Mouse (Mus musculus) embryonic facial prominence, embryonic 13.5 days (tissue): ENCODE measurements around the gene Cacna1i. TPM values are rescaled to one million over a fixed set of nuclear protein-coding genes. Genes with fewer than 3 reads are reported as not detected.

ENCODE experiments used
- ATAC-seq: fragments of 200-750 bp; cut with Nextera tagmentation; 2 replicates; pipeline ENCODE4 v1.8.0; 2017; ENCODE audit warnings: low read depth; ENCODE audit not compliant: insufficient number of reproducible peaks, insufficient read depth, low FRiP score, low TSS enrichment
- H3K27ac ChIP-seq: fragments of 300-500 bp; sonication (generic); 2 replicates; pipeline ENCODE4 v1.5.1; 2015; ENCODE audit warnings: moderate library complexity, mild to moderate bottlenecking, inconsistent platforms
- H3K27me3 ChIP-seq: fragments of 300-500 bp; sonication (generic); 2 replicates; pipeline ENCODE4 v1.6.1; 2015; ENCODE audit warnings: mild to moderate bottlenecking, inconsistent platforms
- H3K36me3 ChIP-seq: fragments of 300-500 bp; sonication (generic); 2 replicates; pipeline ENCODE4 v1.6.1; 2015; ENCODE audit warnings: mild to moderate bottlenecking, inconsistent platforms
- H3K4me1 ChIP-seq: fragments of 300-500 bp; sonication (generic); 2 replicates; pipeline ENCODE4 v1.6.1; 2015; ENCODE audit warnings: inconsistent platforms
- H3K4me2 ChIP-seq: fragments of 300-500 bp; sonication (generic); 2 replicates; pipeline ENCODE4 v1.6.1; 2015; ENCODE audit warnings: moderate library complexity, mild to moderate bottlenecking, inconsistent platforms
- H3K4me3 ChIP-seq: fragments of 300-500 bp; sonication (generic); 2 replicates; pipeline ENCODE4 v1.5.1; 2015; ENCODE audit warnings: mild to moderate bottlenecking, inconsistent platforms
- H3K9ac ChIP-seq: fragments of 300-500 bp; sonication (generic); 2 replicates; pipeline ENCODE4 v1.6.1; 2015; ENCODE audit warnings: mild to moderate bottlenecking, inconsistent platforms
- H3K9me3 ChIP-seq: fragments of 300-500 bp; sonication (generic); 2 replicates; pipeline ENCODE4 v1.6.1; 2016; ENCODE audit warnings: inconsistent platforms
- WGBS: fragments of 180-500 bp; shearing (Covaris S2); methylation state at CpG from one replicate; pipeline ENCODE4 v1.1.7; 2015; ENCODE audit warnings: mixed read lengths; 5-methylcytosine and 5-hydroxymethylcytosine counted together
- polyA plus RNA-seq: library from polyadenylated mRNA; unstranded; fragments of >200 nt; fragmentation: Nextera tagmentation; extraction: Ambion mirVana; gene quantifications from 2 replicates; pipeline ENCODE4 v1.2.1, GENCODE M21; 2015

Cacna1i gene
- polyA plus RNA-seq, 1 experiment from 2014 or later: not detected

GRCm38 (mm10) chr15:80413988-80414721, 127.1 kb downstream of the Cacna1i start:
- ATAC-seq: no peak
- Histone ChIP-seq H3K4me2 (no peak overlapping the region), H3K27me3 (no peaks in the 10 kb centered on the region), H3K9me3 (0 out of 2 replicates have a peak, but pooled peaks cover 3% of the 10 kb centered on the region), H3K4me3 (no peak overlapping the region), H3K4me1 (no peaks in the 10 kb centered on the region), H3K27ac (no peak overlapping the region), H3K36me3 (no peaks in the 10 kb centered on the region), H3K9ac (no peak overlapping the region)
- WGBS: 82% methylated on average over 17 of the region's 17 CpGs

- 83% methylated on average over 4 of the region's 4 CpGs for WGBS
- Histone ChIP-seq H3K27ac (no peak overlapping the region), H3K9me3 (0 out of 2 replicates have a peak, but pooled peaks cover 3% of the 10 kb centered on the region), H3K4me3 (no peak overlapping the region), H3K9ac (no peak overlapping the region), H3K27me3 (no peaks in the 10 kb centered on the region), H3K4me2 (no peak overlapping the region), H3K36me3 (no peaks in the 10 kb centered on the region), H3K4me1 (no peaks in the 10 kb centered on the region)
- no peak for ATAC-seq
These were observed 128.1 kb downstream of the Cacna1i start for GRCm38 (mm10) chr15:80415132-80415531.

- Histone ChIP-seq H3K9me3 (no peaks in the 10 kb centered on the region), H3K4me3 (no peak overlapping the region), H3K4me2 (no peak overlapping the region), H3K4me1 (no peaks in the 10 kb centered on the region), H3K27me3 (no peaks in the 10 kb centered on the region), H3K36me3 (no peaks in the 10 kb centered on the region), H3K9ac (no peak overlapping the region), H3K27ac (no peak overlapping the region)
- WGBS: 58% methylated on average over 9 of the region's 9 CpGs
- no peak for ATAC-seq
These were observed 130.0 kb downstream of the Cacna1i start for GRCm38 (mm10) chr15:80417066-80417465.

GRCm38 (mm10) chr15:80418146-80418545, 131.1 kb downstream of the Cacna1i start:
- no peak for ATAC-seq
- Histone ChIP-seq H3K4me3 (no peak overlapping the region), H3K36me3 (no peaks in the 10 kb centered on the region), H3K4me2 (no peak overlapping the region), H3K27ac (no peak overlapping the region), H3K9ac (no peak overlapping the region), H3K27me3 (no peaks in the 10 kb centered on the region), H3K9me3 (no peaks in the 10 kb centered on the region), H3K4me1 (no peaks in the 10 kb centered on the region)
- WGBS: 61% methylated on average over 2 of the region's 2 CpGs

- H3K9me3 ChIP-seq: no peaks in the 10 kb centered on the region
- ATAC-seq: no peak
- WGBS: 78% methylated on average over 11 of the region's 11 CpGs
- H3K4me2 ChIP-seq: no peak overlapping the region
- no peak overlapping the region for H3K9ac ChIP-seq
- no peak overlapping the region for H3K4me3 ChIP-seq
- H3K27ac ChIP-seq: no peak overlapping the region
- H3K27me3 ChIP-seq: no peaks in the 10 kb centered on the region
- no peaks in the 10 kb centered on the region for H3K36me3 ChIP-seq
- H3K4me1 ChIP-seq: no peaks in the 10 kb centered on the region
These were observed 143.3 kb downstream of the Cacna1i start for GRCm38 (mm10) chr15:80430324-80430723.

GRCm38 (mm10) chr15:80436961-80437360, 149.9 kb downstream of the Cacna1i start:
- 77% methylated on average over 5 of the region's 5 CpGs for WGBS
- Histone ChIP-seq H3K9me3 (no peaks in the 10 kb centered on the region), H3K27me3 (no peaks in the 10 kb centered on the region), H3K4me1 (peaks cover 15% of the 10 kb centered on the region), H3K27ac (no peak overlapping the region), H3K9ac (no peak overlapping the region), H3K4me2 (no peak overlapping the region), H3K4me3 (no peak overlapping the region), H3K36me3 (no peaks in the 10 kb centered on the region)
- ATAC-seq: no peak

- Histone ChIP-seq H3K36me3 (no peaks in the 10 kb centered on the region), H3K4me2 (no peak overlapping the region), H3K4me3 (no peak overlapping the region), H3K4me1 (peaks cover 15% of the 10 kb centered on the region), H3K27me3 (no peaks in the 10 kb centered on the region), H3K9ac (no peak overlapping the region), H3K27ac (no peak overlapping the region), H3K9me3 (no peaks in the 10 kb centered on the region)
- 70% methylated on average over 9 of the region's 9 CpGs for WGBS
- no peak for ATAC-seq
These were observed 151.0 kb downstream of the Cacna1i start for GRCm38 (mm10) chr15:80437996-80438395.

- WGBS: 53% methylated on average over 9 of the region's 9 CpGs
- Histone ChIP-seq H3K27me3 (no peaks in the 10 kb centered on the region), H3K4me1 (peaks cover 15% of the 10 kb centered on the region), H3K9ac (no peak overlapping the region), H3K4me2 (no peak overlapping the region), H3K4me3 (no peak overlapping the region), H3K27ac (0 out of 2 replicates have a peak overlapping the region, but pooled peaks have one; percentile 16), H3K9me3 (no peaks in the 10 kb centered on the region), H3K36me3 (no peaks in the 10 kb centered on the region)
- ATAC-seq: no peak
These were observed 151.4 kb downstream of the Cacna1i start for GRCm38 (mm10) chr15:80438423-80438822.

- Histone ChIP-seq H3K9me3 (no peaks in the 10 kb centered on the region), H3K9ac (no peak overlapping the region), H3K27ac (no peak overlapping the region), H3K36me3 (no peaks in the 10 kb centered on the region), H3K4me3 (no peak overlapping the region), H3K4me2 (no peak overlapping the region), H3K4me1 (peaks cover 15% of the 10 kb centered on the region), H3K27me3 (no peaks in the 10 kb centered on the region)
- no peak for ATAC-seq
- WGBS: 86% methylated on average over 6 of the region's 6 CpGs
These were observed 153.2 kb downstream of the Cacna1i start for GRCm38 (mm10) chr15:80440195-80440594.

GRCm38 (mm10) chr15:80445956-80446687, 159.1 kb downstream of the Cacna1i start:
- 88% methylated on average over 15 of the region's 15 CpGs for WGBS
- no peak for ATAC-seq
- Histone ChIP-seq H3K9me3 (0 out of 2 replicates have a peak, but pooled peaks cover 3% of the 10 kb centered on the region), H3K4me1 (no peaks in the 10 kb centered on the region), H3K4me3 (no peak overlapping the region), H3K4me2 (no peak overlapping the region), H3K9ac (no peak overlapping the region), H3K36me3 (no peaks in the 10 kb centered on the region), H3K27me3 (no peaks in the 10 kb centered on the region), H3K27ac (no peak overlapping the region)
